ENCODE assay signal across 10 mouse cellular contexts in the genomic region with DNA sequence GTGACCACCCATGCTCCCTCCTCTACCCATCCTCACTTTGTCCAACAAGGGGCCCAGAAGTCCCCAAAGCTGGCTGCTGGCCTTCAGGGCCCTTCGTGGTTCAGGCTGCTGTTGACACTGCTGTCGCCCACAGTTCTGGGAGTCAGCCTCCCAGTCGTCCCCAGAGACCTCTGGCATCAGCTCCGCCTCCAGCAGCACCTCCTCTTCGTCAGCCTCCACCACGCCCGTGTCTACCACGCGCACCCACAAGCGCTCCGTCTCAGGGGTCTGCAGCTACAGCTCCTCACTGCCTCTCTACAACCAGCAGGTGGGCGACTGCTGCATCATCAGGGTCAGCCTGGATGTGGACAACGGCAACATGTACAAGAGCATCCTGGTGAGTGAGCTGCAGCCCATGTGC.
DNase-seq lines count a peak whose midpoint lies in the region.
"Had no signal": no experiment of that assay in that cellular context is flagged by ENCODE, and none has a peak within 500 bp of the region (broad histone marks: within the 10 kb centered on the region; RNA-seq: fewer than 3 reads in every experiment).

No protein-coding gene starts in this region.

- DNase-seq in cerebellum, adult 11-12 months = peak; percentile 59
- DNase-seq in cerebellum, adult 18-20 months = no peak
- peak; percentile 45 for DNase-seq in cerebellum, adult 9-10 months
- no peak for DNase-seq in cerebellum, postnatal 36 days
- DNase-seq in heart, adult 11 months = peak; percentile 93
- DNase-seq in heart, adult 9 months (ENCODE audit: low spot score in 2 of 2) = no peak
- DNase-seq: adrenal gland, adult 2 months; adrenal gland, postnatal 10 days; adrenal gland, postnatal 25 days; embryo, embryonic 11 days had no signal

Comparison
In these comparisons a context has a peak if more than half of its experiments do, and no peak if none do; other contexts are left out.
1. DNase-seq: peak in cerebellum, adult 11-12 months (single experiment), cerebellum, adult 9-10 months (single experiment) and heart, adult 11 months (single experiment); none in cerebellum, adult 18-20 months (0 of 2), cerebellum, postnatal 36 days (0 of 2) and heart, adult 9 months (0 of 2).